Mouse (Mus musculus): ENCODE measurements around the gene Pakap.

DNA sequence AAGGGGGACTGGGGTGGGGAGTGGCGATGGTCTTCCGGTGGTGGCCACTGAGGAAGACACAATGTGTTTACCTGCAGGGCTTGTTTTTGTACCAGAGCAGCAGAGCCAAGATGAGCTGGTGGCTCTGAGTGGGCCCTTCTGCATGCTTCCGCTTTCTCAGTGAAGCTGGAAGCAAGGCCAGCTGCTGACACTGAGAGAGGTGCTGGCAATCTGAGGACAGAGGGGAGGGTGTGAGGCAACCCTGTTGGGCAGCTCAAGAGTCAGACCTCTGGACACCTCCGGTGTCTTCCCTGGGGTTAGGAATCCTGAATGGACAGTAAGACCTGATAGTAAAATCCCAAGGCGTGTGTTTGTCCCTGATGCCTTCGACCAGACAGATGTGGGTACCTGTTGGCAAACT is 32.0 kb downstream of the Pakap start:
- no peak for TF ChIP-seq CTCF (IDR thresholded peaks at IDR 0.05; ENCODE audit: low read depth)
- no peak for TF ChIP-seq EP300 (IDR thresholded peaks at IDR 0.05; ENCODE audit: low read depth)

Measured in liver, embryonic 14.5 days (tissue).